ENCODE assay signal across 9 mouse cellular contexts in the genomic region with DNA sequence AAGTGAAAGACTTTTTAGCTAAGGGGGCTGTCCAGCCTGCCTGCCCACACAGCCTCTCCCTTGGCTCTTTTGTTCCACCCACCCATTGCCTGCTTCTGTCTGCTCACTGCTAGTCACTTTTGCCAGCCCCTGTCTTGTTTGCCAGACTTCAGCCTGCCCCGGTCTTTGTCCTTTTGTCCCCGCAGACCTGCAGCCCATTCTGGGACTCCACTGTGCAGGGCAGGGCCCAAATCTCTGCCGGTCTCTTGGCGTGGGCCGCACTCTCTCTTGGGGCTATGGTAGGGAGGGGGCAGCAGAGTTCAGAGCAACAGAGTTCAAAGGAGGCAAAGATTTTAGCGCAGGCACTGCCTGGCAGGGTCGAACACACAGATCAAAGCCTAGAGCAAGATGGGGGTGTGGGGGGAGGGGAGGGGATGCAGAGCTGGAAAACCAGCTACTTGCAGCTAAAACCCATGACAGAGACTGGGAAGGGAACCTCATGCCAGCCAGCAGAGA. TPM values are rescaled to one million over a fixed set of nuclear protein-coding genes. Genes with fewer than 3 reads are reported as not detected.
DNase-seq lines count a peak whose midpoint lies in the region; ATAC-seq and TF ChIP-seq lines count a peak whose summit lies in the region.
"Had no signal": no experiment of that assay in that cellular context is flagged by ENCODE, and none has a peak within 500 bp of the region (broad histone marks: within the 10 kb centered on the region; RNA-seq: fewer than 3 reads in every experiment).

No protein-coding gene starts in this region.

- H3K27me3 ChIP-seq in liver, postnatal 0 days (ENCODE audit: insufficient read depth, low read length): no peaks in the 10 kb centered on the region
- H3K27me3 ChIP-seq: megakaryocyte, embryonic 14.5 days had no signal

- no peak for TF ChIP-seq EP300 in liver, postnatal 0 days (IDR thresholded peaks at IDR 0.05; ENCODE audit: low read depth)

- no peaks in the 10 kb centered on the region for H3K36me3 ChIP-seq in liver, postnatal 0 days (replicated peaks; ENCODE audit: insufficient read depth, low read length)

- peaks cover 2% of the 10 kb centered on the region; the same call in 1 of the 2 replicates for H3K4me1 ChIP-seq in liver, postnatal 0 days (ENCODE audit: insufficient read depth)
- H3K4me1 ChIP-seq: megakaryocyte, embryonic 14.5 days had no signal

- WGBS in liver, postnatal 0 days (ENCODE audit: insufficient replicate concordance): 8% methylated on average over 7 of the region's 7 CpGs

- H3K9ac ChIP-seq in liver, postnatal 0 days (replicated peaks): no peak overlapping the region

- TF ChIP-seq CTCF in liver, postnatal 0 days (IDR thresholded peaks at IDR 0.05; ENCODE audit: low read depth): no peak

- peak overlapping the region; percentile 63 for H3K4me2 ChIP-seq in liver, postnatal 0 days (ENCODE audit: low read depth, low read length)

- H3K9me3 ChIP-seq in liver, postnatal 0 days (ENCODE audit: low read length): no peaks in the 10 kb centered on the region
- H3K9me3 ChIP-seq: megakaryocyte, embryonic 14.5 days had no signal

- ATAC-seq in liver, postnatal 0 days: peak; percentile 74
- no peak for ATAC-seq in erythroblast, adult 5-6 weeks (replicated peaks; ENCODE audit: low FRiP score, poor library complexity, severe bottlenecking)

- peak; percentile 36 to 57 for DNase-seq in layer of hippocampus, postnatal 10 days (ENCODE audit: low spot score in 2 of 2)
- no peak for DNase-seq in layer of hippocampus, adult 11-12 months (ENCODE audit: low spot score)
- DNase-seq in adrenal gland, postnatal 4 days (ENCODE audit: low spot score in 2 of 2): peak; percentile 10 to 11
- peak; percentile 16 to 26 for DNase-seq in frontal cortex, postnatal 10 days (ENCODE audit: low spot score in 2 of 2)
- DNase-seq in kidney, adult 9 months: peak; percentile 27
- peak; percentile 27 for DNase-seq in liver, postnatal 0 days
- DNase-seq in spleen, postnatal 36 days (ENCODE audit: low spot score in 2 of 2): no peak

- 0 out of 2 replicates have a peak overlapping the region, but pooled peaks have one; percentile 18 for H3K27ac ChIP-seq in liver, postnatal 0 days (ENCODE audit: low read depth)

- H3K4me3 ChIP-seq in liver, postnatal 0 days (ENCODE audit: low read depth, low read length): peak overlapping the region; percentile 24; the same call in 1 of the 2 replicates
- H3K4me3 ChIP-seq: megakaryocyte, embryonic 14.5 days had no signal

RNA-seq across cellular contexts. Expression of a gene that starts 11.2 kb away (rescaled TPM):
- not detected for total RNA-seq in layer of hippocampus, postnatal 10 days (2021)
- not detected for total RNA-seq in adrenal gland, postnatal 4 days (2021)
- polyA plus RNA-seq in liver, postnatal 0 days (2015; fragmentation: Nextera tagmentation; extraction: Ambion mirVana): not detected in 2 replicates
- not detected in 2 replicates for total RNA-seq in erythroblast, adult 5-6 weeks (2015; ENCODE audit: low replicate concordance)
- not detected in 2 replicates for total RNA-seq in erythroblast, adult 5-6 weeks (2017; ENCODE audit: low replicate concordance)

RNA-seq across cellular contexts. Expression of a gene that starts 20.0 kb away (rescaled TPM):
- not detected for total RNA-seq in layer of hippocampus, postnatal 10 days (2021)
- not detected for total RNA-seq in adrenal gland, postnatal 4 days (2021)
- not detected in 2 replicates for polyA plus RNA-seq in liver, postnatal 0 days (2015; fragmentation: Nextera tagmentation; extraction: Ambion mirVana)
- not detected in 2 replicates for total RNA-seq in erythroblast, adult 5-6 weeks (2015; ENCODE audit: low replicate concordance)
- not detected in 2 replicates for total RNA-seq in erythroblast, adult 5-6 weeks (2017; ENCODE audit: low replicate concordance)

RNA-seq across cellular contexts. Expression of a gene that starts 37.9 kb away (rescaled TPM):
- total RNA-seq in layer of hippocampus, postnatal 10 days (2021): not detected
- total RNA-seq in adrenal gland, postnatal 4 days (2021): not detected
- polyA plus RNA-seq in liver, postnatal 0 days (2015; fragmentation: Nextera tagmentation; extraction: Ambion mirVana): not detected in 2 replicates
- not detected in 2 replicates for total RNA-seq in erythroblast, adult 5-6 weeks (2015; ENCODE audit: low replicate concordance)
- total RNA-seq in erythroblast, adult 5-6 weeks (2017; ENCODE audit: low replicate concordance): not detected in 2 replicates

Comparison
In these comparisons a context has a peak if more than half of its experiments do, and no peak if none do; other contexts are left out.
1. DNase-seq: peak in layer of hippocampus, postnatal 10 days (2 of 2), adrenal gland, postnatal 4 days (2 of 2), frontal cortex, postnatal 10 days (2 of 2), kidney, adult 9 months (single experiment) and liver, postnatal 0 days (single experiment); none in layer of hippocampus, adult 11-12 months (single experiment) and spleen, postnatal 36 days (0 of 2).